Mouse (Mus musculus): Measurements from ENCODE around the gene Lim2.
"Not testable (repeated sequence)": the region's sequence is repeated elsewhere in the genome, so short reads cannot be mapped to it uniquely, and the experiment has no call there.

Gene Lim2

GRCm38 (mm10) chr7:43427406-43427805, at the start of gene Lim2:
Gene Lim2 (plus strand): TSS chr7:43427670.
- DNase-seq, result no peak

- DNase-seq, result peak; percentile 36
These were observed 49.2 kb upstream of the Lim2 start for GRCm38 (mm10) chr7:43378226-43378625.

- no peak for DNase-seq
These were observed 34.9 kb upstream of the Lim2 start for GRCm38 (mm10) chr7:43392349-43393121.

- no peak for DNase-seq
These were observed 28.0 kb upstream of the Lim2 start for GRCm38 (mm10) chr7:43399501-43399900.

- no peak for DNase-seq
These were observed 24.8 kb upstream of the Lim2 start for GRCm38 (mm10) chr7:43402718-43403117.

GRCm38 (mm10) chr7:43407573-43407972, 19.9 kb upstream of the Lim2 start:
- DNase-seq, result no peak

- DNase-seq, result no peak
These were observed 19.3 kb upstream of the Lim2 start, which contains the start of gene Siglecg for GRCm38 (mm10) chr7:43408131-43408553. Gene Siglecg (plus strand): TSS chr7:43408204.

- no peak for DNase-seq
These were observed 18.4 kb upstream of the Lim2 start for GRCm38 (mm10) chr7:43409084-43409483.

- DNase-seq, result not testable (repeated sequence)
These were observed 15.7 kb upstream of the Lim2 start for GRCm38 (mm10) chr7:43411724-43412123.

GRCm38 (mm10) chr7:43417298-43417697, 10.2 kb upstream of the Lim2 start:
- DNase-seq, result peak; percentile 33

- DNase-seq, result peak; percentile 91
These were observed 4.4 kb upstream of the Lim2 start for GRCm38 (mm10) chr7:43422995-43423617.

GRCm38 (mm10) chr7:43423991-43424625, 3.4 kb upstream of the Lim2 start:
- DNase-seq, result no peak

GRCm38 (mm10) chr7:43429500-43429899, 2.0 kb downstream of the Lim2 start:
- DNase-seq, result no peak

GRCm38 (mm10) chr7:43432891-43433290, 5.4 kb downstream of the Lim2 start:
- no peak for DNase-seq

GRCm38 (mm10) chr7:43434676-43435075, 7.2 kb downstream of the Lim2 start:
- DNase-seq, result no peak

- DNase-seq, result no peak
These were observed 9.1 kb downstream of the Lim2 start, which contains the start of gene Nkg7 for GRCm38 (mm10) chr7:43436341-43437255. Gene Nkg7 (plus strand): TSS chr7:43437073.

GRCm38 (mm10) chr7:43438611-43439010, 11.1 kb downstream of the Lim2 start:
- no peak for DNase-seq

- no peak for DNase-seq
These were observed 13.0 kb downstream of the Lim2 start, which contains the start of gene Cldnd2 for GRCm38 (mm10) chr7:43440482-43440881. Gene Cldnd2 (plus strand): TSS chr7:43440782.

GRCm38 (mm10) chr7:43441071-43441470, 13.6 kb downstream of the Lim2 start:
- no peak for DNase-seq

GRCm38 (mm10) chr7:43442684-43443083, 15.2 kb downstream of the Lim2 start:
- DNase-seq, result no peak

GRCm38 (mm10) chr7:43443126-43443916, 15.9 kb downstream of the Lim2 start:
- DNase-seq, result peak; percentile 83

- DNase-seq, result peak; percentile 89
These were observed 16.4 kb downstream of the Lim2 start, which contains the start of the genes Etfb and Gm45233 for GRCm38 (mm10) chr7:43443917-43444293. Gene Etfb (plus strand): TSS chr7:43444083. Gene Gm45233 (plus strand): TSS chr7:43444128.

Measured in thymus, postnatal 4 days (tissue).